Mouse (Mus musculus) midbrain, embryonic 10.5 days (tissue): ENCODE results near the gene Adh6b. TPM values are rescaled to one million over a fixed set of nuclear protein-coding genes. Genes with fewer than 3 reads are reported as not detected.

ENCODE experiments used
- DNase-seq: peaks from one replicate; pipeline ENCODE4 v3.0.0-alpha.2; 2017; ENCODE audit warnings: low spot score
- H3K27ac ChIP-seq: fragments of 300-500 bp; sonication (generic); replicated peaks from 2 replicates; pipeline ENCODE4 v1.5.1; 2016; ENCODE audit warnings: mild to moderate bottlenecking
- H3K27me3 ChIP-seq: fragments of 300-500 bp; sonication (generic); 2 replicates; pipeline ENCODE4 v1.6.1; 2016; ENCODE audit warnings: low read depth, mild to moderate bottlenecking; ENCODE audit not compliant: poor library complexity, severe bottlenecking
- H3K36me3 ChIP-seq: fragments of 300-500 bp; sonication (generic); 2 replicates; pipeline ENCODE4 v1.6.1; 2016; ENCODE audit warnings: mild to moderate bottlenecking, moderate library complexity
- H3K4me1 ChIP-seq: fragments of 300-500 bp; sonication (generic); 2 replicates; pipeline ENCODE4 v1.6.1; 2016
- H3K4me3 ChIP-seq: fragments of 300-500 bp; sonication (generic); 2 replicates; pipeline ENCODE4 v1.5.1; 2016; ENCODE audit warnings: mild to moderate bottlenecking, moderate library complexity
- H3K9me3 ChIP-seq: fragments of 300-500 bp; sonication (generic); replicated peaks from 2 replicates; pipeline ENCODE4 v1.6.1; 2016; ENCODE audit warnings: mild to moderate bottlenecking
- WGBS: fragments of 180-500 bp; shearing (Covaris S2); methylation state at CpG from one replicate; pipeline ENCODE4 v1.1.7; 2016; 5-methylcytosine and 5-hydroxymethylcytosine counted together
- polyA plus RNA-seq: library from polyadenylated mRNA; unstranded; fragments of >200 nt; fragmentation: Nextera tagmentation; extraction: Ambion mirVana; gene quantifications from 2 replicates; pipeline ENCODE4 v1.2.1, GENCODE M21; 2016

Adh6b gene
- polyA plus RNA-seq, 1 experiment from 2014 or later: 1.0 TPM

- no peak overlapping the region for H3K4me3 ChIP-seq
- no peaks in the 10 kb centered on the region for H3K36me3 ChIP-seq
- DNase-seq: no peak
- H3K27me3 ChIP-seq: no peaks in the 10 kb centered on the region
- no peaks in the 10 kb centered on the region for H3K4me1 ChIP-seq
- WGBS: 93% methylated on average over 17 of the region's 17 CpGs
- no peak overlapping the region for H3K27ac ChIP-seq
- peaks cover 7% of the 10 kb centered on the region; the same call in 1 of the 2 replicates for H3K9me3 ChIP-seq
Measured at GRCm38 (mm10) chr3:138325001-138325400, 16.6 kb upstream of the Adh6b start.

GRCm38 (mm10) chr3:138325466-138325865, 16.1 kb upstream of the Adh6b start:
- Histone ChIP-seq H3K4me3 (no peak overlapping the region), H3K27ac (no peak overlapping the region), H3K27me3 (no peaks in the 10 kb centered on the region), H3K4me1 (no peaks in the 10 kb centered on the region), H3K9me3 (peaks cover 7% of the 10 kb centered on the region; the same call in 1 of the 2 replicates), H3K36me3 (no peaks in the 10 kb centered on the region)
- DNase-seq: no peak
- WGBS: 93% methylated on average over 6 of the region's 6 CpGs

- no peaks in the 10 kb centered on the region for H3K9me3 ChIP-seq
- no peaks in the 10 kb centered on the region for H3K36me3 ChIP-seq
- H3K27ac ChIP-seq: no peak overlapping the region
- H3K4me3 ChIP-seq: no peak overlapping the region
- H3K27me3 ChIP-seq: no peaks in the 10 kb centered on the region
- H3K4me1 ChIP-seq: peaks cover 5% of the 10 kb centered on the region; the same call in 1 of the 2 replicates
- 91% methylated on average over 8 of the region's 8 CpGs for WGBS
- DNase-seq: no peak
Measured at GRCm38 (mm10) chr3:138333910-138334309, 7.7 kb upstream of the Adh6b start.

- H3K4me1 ChIP-seq: peaks cover 5% of the 10 kb centered on the region; the same call in 1 of the 2 replicates
- DNase-seq: no peak
- WGBS: 85% methylated on average over 4 of the region's 4 CpGs
- no peaks in the 10 kb centered on the region for H3K9me3 ChIP-seq
- H3K27ac ChIP-seq: no peak overlapping the region
- H3K27me3 ChIP-seq: no peaks in the 10 kb centered on the region
- H3K4me3 ChIP-seq: no peak overlapping the region
- H3K36me3 ChIP-seq: no peaks in the 10 kb centered on the region
Measured at GRCm38 (mm10) chr3:138334320-138334719, 7.3 kb upstream of the Adh6b start.

GRCm38 (mm10) chr3:138335566-138335965, 6.0 kb upstream of the Adh6b start:
- Histone ChIP-seq H3K4me1 (peaks cover 5% of the 10 kb centered on the region; the same call in 1 of the 2 replicates), H3K27me3 (no peaks in the 10 kb centered on the region), H3K27ac (no peak overlapping the region), H3K9me3 (no peaks in the 10 kb centered on the region), H3K36me3 (no peaks in the 10 kb centered on the region), H3K4me3 (no peak overlapping the region)
- 86% methylated on average over 1 of the region's 1 CpGs for WGBS
- DNase-seq: no peak

- Histone ChIP-seq H3K36me3 (no peaks in the 10 kb centered on the region), H3K27me3 (no peaks in the 10 kb centered on the region), H3K4me1 (peaks cover 5% of the 10 kb centered on the region; the same call in 1 of the 2 replicates), H3K4me3 (no peak overlapping the region), H3K9me3 (no peaks in the 10 kb centered on the region), H3K27ac (no peak overlapping the region)
- 77% methylated on average over 3 of the region's 3 CpGs for WGBS
- DNase-seq: no peak
Measured at GRCm38 (mm10) chr3:138336104-138336754, 5.3 kb upstream of the Adh6b start.

- no peak overlapping the region for H3K4me3 ChIP-seq
- no peaks in the 10 kb centered on the region for H3K36me3 ChIP-seq
- DNase-seq: no peak
- 61% methylated on average over 3 of the region's 3 CpGs for WGBS
- 0 out of 2 replicates have a peak, but pooled peaks cover 2% of the 10 kb centered on the region for H3K4me1 ChIP-seq
- H3K27me3 ChIP-seq: no peaks in the 10 kb centered on the region
- H3K27ac ChIP-seq: no peak overlapping the region
- H3K9me3 ChIP-seq: no peaks in the 10 kb centered on the region
Measured at GRCm38 (mm10) chr3:138347041-138347440, 5.5 kb downstream of the Adh6b start.

- no peaks in the 10 kb centered on the region for H3K27me3 ChIP-seq
- no peaks in the 10 kb centered on the region for H3K9me3 ChIP-seq
- no peak for DNase-seq
- no peaks in the 10 kb centered on the region for H3K36me3 ChIP-seq
- no peak overlapping the region for H3K27ac ChIP-seq
- no peak overlapping the region for H3K4me3 ChIP-seq
- H3K4me1 ChIP-seq: 0 out of 2 replicates have a peak, but pooled peaks cover 2% of the 10 kb centered on the region
- 94% methylated on average over 11 of the region's 11 CpGs for WGBS
Measured at GRCm38 (mm10) chr3:138352012-138352809, 10.6 kb downstream of the Adh6b start.

GRCm38 (mm10) chr3:138358856-138359255, 17.3 kb downstream of the Adh6b start:
- H3K36me3 ChIP-seq: no peaks in the 10 kb centered on the region
- WGBS: 86% methylated on average over 7 of the region's 7 CpGs
- no peaks in the 10 kb centered on the region for H3K27me3 ChIP-seq
- no peaks in the 10 kb centered on the region for H3K9me3 ChIP-seq
- H3K4me1 ChIP-seq: no peaks in the 10 kb centered on the region
- DNase-seq: no peak
- H3K27ac ChIP-seq: no peak overlapping the region
- H3K4me3 ChIP-seq: no peak overlapping the region

- H3K9me3 ChIP-seq: no peaks in the 10 kb centered on the region
- 89% methylated on average over 4 of the region's 4 CpGs for WGBS
- H3K4me3 ChIP-seq: no peak overlapping the region
- H3K4me1 ChIP-seq: no peaks in the 10 kb centered on the region
- no peak overlapping the region for H3K27ac ChIP-seq
- H3K36me3 ChIP-seq: no peaks in the 10 kb centered on the region
- no peak for DNase-seq
- H3K27me3 ChIP-seq: no peaks in the 10 kb centered on the region
Measured at GRCm38 (mm10) chr3:138360721-138361120, 19.1 kb downstream of the Adh6b start.

- H3K36me3 ChIP-seq: no peaks in the 10 kb centered on the region
- no peaks in the 10 kb centered on the region for H3K9me3 ChIP-seq
- no peak overlapping the region for H3K4me3 ChIP-seq
- H3K27ac ChIP-seq: no peak overlapping the region
- 76% methylated on average over 2 of the region's 2 CpGs for WGBS
- H3K27me3 ChIP-seq: no peaks in the 10 kb centered on the region
- H3K4me1 ChIP-seq: no peaks in the 10 kb centered on the region
- no peak for DNase-seq
Measured at GRCm38 (mm10) chr3:138362920-138363319, 21.3 kb downstream of the Adh6b start.

GRCm38 (mm10) chr3:138366181-138366580, 24.6 kb downstream of the Adh6b start:
- Histone ChIP-seq H3K27ac (no peak overlapping the region), H3K27me3 (no peaks in the 10 kb centered on the region), H3K4me3 (no peak overlapping the region), H3K9me3 (no peaks in the 10 kb centered on the region), H3K4me1 (peaks cover 3% of the 10 kb centered on the region), H3K36me3 (no peaks in the 10 kb centered on the region)
- WGBS: 79% methylated on average over 2 of the region's 2 CpGs
- DNase-seq: no peak

- Histone ChIP-seq H3K27ac (no peak overlapping the region), H3K27me3 (no peaks in the 10 kb centered on the region), H3K36me3 (no peaks in the 10 kb centered on the region), H3K4me1 (peaks cover 3% of the 10 kb centered on the region), H3K9me3 (no peaks in the 10 kb centered on the region), H3K4me3 (no peak overlapping the region)
- 96% methylated on average over 1 of the region's 1 CpGs for WGBS
- no peak for DNase-seq
Measured at GRCm38 (mm10) chr3:138369546-138369945, 28.0 kb downstream of the Adh6b start.
